In the genomic region with DNA sequence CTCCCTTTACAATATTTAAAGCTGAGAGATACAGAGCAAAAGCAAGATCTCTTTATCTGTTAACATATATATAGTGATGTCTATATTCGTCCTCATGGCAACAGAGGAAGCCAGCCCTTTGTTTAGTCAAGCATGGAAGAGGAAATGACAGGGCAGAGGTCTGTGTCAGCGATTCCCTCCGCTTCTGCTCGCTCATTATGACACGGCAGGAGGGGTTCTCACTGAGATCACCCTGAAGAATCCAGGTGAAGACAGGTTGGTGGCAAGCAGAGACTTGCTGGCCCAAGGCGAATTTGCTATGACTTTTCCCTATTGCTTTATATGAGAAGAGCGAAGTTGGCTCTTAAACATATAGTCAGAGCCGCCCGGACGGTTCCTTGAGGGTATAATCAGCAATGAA, we compare ENCODE assay signal across 12 mouse cellular contexts. TPM values are rescaled to one million over a fixed set of nuclear protein-coding genes. Genes with fewer than 3 reads are reported as not detected.
DNase-seq lines count a peak whose midpoint lies in the region; ATAC-seq lines count a peak whose summit lies in the region.
"Had no signal": no experiment of that assay in that cellular context is flagged by ENCODE, and none has a peak within 500 bp of the region (broad histone marks: within the 10 kb centered on the region; RNA-seq: fewer than 3 reads in every experiment).

No protein-coding gene starts in this region.

- WGBS in lung, embryonic 16.5 days = 43% methylated on average over 10 of the region's 10 CpGs
- WGBS in embryonic facial prominence, embryonic 10.5 days = 49% methylated on average over 10 of the region's 10 CpGs

- 0 out of 2 replicates have a peak, but pooled peaks cover 3% of the 10 kb centered on the region for H3K4me1 ChIP-seq in lung, embryonic 16.5 days (replicated peaks; ENCODE audit: control insufficient read depth, insufficient read depth, low read length)
- H3K4me1 ChIP-seq in embryonic facial prominence, embryonic 10.5 days = peaks cover 12% of the 10 kb centered on the region
- H3K4me1 ChIP-seq: lung, embryonic 15.5 days; neural tube, embryonic 12.5 days had no signal

- H3K9me3 ChIP-seq in lung, embryonic 16.5 days (ENCODE audit: control insufficient read depth, low read length) = no peaks in the 10 kb centered on the region
- H3K9me3 ChIP-seq in embryonic facial prominence, embryonic 10.5 days = no peaks in the 10 kb centered on the region
- H3K9me3 ChIP-seq: lung, embryonic 15.5 days; neural tube, embryonic 12.5 days had no signal

- ATAC-seq in lung, embryonic 16.5 days (ENCODE audit: low read depth) = 0 out of 2 replicates have a peak, but pooled peaks have one; percentile 26
- ATAC-seq in megakaryocyte, adult 5-6 weeks (ENCODE audit: poor library complexity, severe bottlenecking) = peak; percentile 76
- ATAC-seq: hindbrain, embryonic 16.5 days had no signal

- DNase-seq in embryo, embryonic 10 days (ENCODE audit: low spot score) = peak; percentile 34
- DNase-seq in embryo, embryonic 9.5 days (ENCODE audit: extremely low spot score) = no peak
- no peak for DNase-seq in lung, adult 18-20 months
- DNase-seq in embryonic facial prominence, embryonic 10.5 days (ENCODE audit: low spot score) = peak; percentile 31
- DNase-seq in urinary bladder, postnatal 4 days (ENCODE audit: low spot score in 2 of 2) = no peak
- DNase-seq in thymus, postnatal 10 days (ENCODE audit: low spot score in 2 of 2) = no peak
- DNase-seq: gastrocnemius, adult 2 months had no signal

- H3K4me3 ChIP-seq in lung, embryonic 16.5 days (ENCODE audit: low read length) = no peak overlapping the region
- H3K4me3 ChIP-seq in embryonic facial prominence, embryonic 10.5 days = no peak overlapping the region
- H3K4me3 ChIP-seq: gastrocnemius, adult 2 months; lung, embryonic 15.5 days; neural tube, embryonic 12.5 days had no signal

- peak overlapping the region; percentile 26; the same call in 1 of the 2 replicates for H3K4me2 ChIP-seq in lung, embryonic 16.5 days (ENCODE audit: low read depth, low read length)
- H3K4me2 ChIP-seq: lung, embryonic 15.5 days; neural tube, embryonic 12.5 days had no signal

- H3K9ac ChIP-seq in lung, embryonic 16.5 days (ENCODE audit: low read length) = no peak overlapping the region
- H3K9ac ChIP-seq: lung, embryonic 15.5 days; neural tube, embryonic 12.5 days had no signal

- no peaks in the 10 kb centered on the region for H3K36me3 ChIP-seq in lung, embryonic 16.5 days (ENCODE audit: control insufficient read depth, insufficient read depth, low read length)
- H3K36me3 ChIP-seq in embryonic facial prominence, embryonic 10.5 days (replicated peaks) = no peaks in the 10 kb centered on the region
- H3K36me3 ChIP-seq: lung, embryonic 15.5 days; neural tube, embryonic 12.5 days had no signal

- H3K27me3 ChIP-seq in lung, embryonic 16.5 days (ENCODE audit: control insufficient read depth, insufficient read depth, low read depth, low read length) = no peaks in the 10 kb centered on the region
- no peaks in the 10 kb centered on the region for H3K27me3 ChIP-seq in embryonic facial prominence, embryonic 10.5 days (replicated peaks; ENCODE audit: low read depth, poor library complexity, severe bottlenecking)
- H3K27me3 ChIP-seq: lung, embryonic 15.5 days; neural tube, embryonic 12.5 days had no signal

- no peak overlapping the region for H3K27ac ChIP-seq in lung, embryonic 16.5 days (ENCODE audit: low read length)
- peak overlapping the region; percentile 24; the same call in 1 of the 2 replicates for H3K27ac ChIP-seq in embryonic facial prominence, embryonic 10.5 days (replicated peaks)
- H3K27ac ChIP-seq: gastrocnemius, adult 2 months; lung, embryonic 15.5 days; neural tube, embryonic 12.5 days had no signal

RNA-seq across cellular contexts. Expression of gene Suco, which starts 19.6 kb away (rescaled TPM):
- polyA plus RNA-seq in lung, embryonic 16.5 days (2015; fragmentation: Nextera tagmentation; extraction: Ambion mirVana) = 17.4 and 17.9 TPM in 2 replicates
- polyA plus RNA-seq in embryonic facial prominence, embryonic 10.5 days (2016; fragmentation: Nextera tagmentation; extraction: Ambion mirVana) = 26.6 and 32.5 TPM in 2 replicates
- 23.0 and 26.4 TPM in 2 replicates for total RNA-seq in megakaryocyte, adult 5-6 weeks (2015)
- 52.0 and 61.3 TPM in 2 replicates for total RNA-seq in megakaryocyte, adult 5-6 weeks (2017)

Comparison
In these comparisons a context has a peak if more than half of its experiments do, and no peak if none do; other contexts are left out.
1. DNase-seq: peak in embryo, embryonic 10 days (single experiment) and embryonic facial prominence, embryonic 10.5 days (single experiment); none in embryo, embryonic 9.5 days (single experiment), lung, adult 18-20 months (0 of 2), urinary bladder, postnatal 4 days (0 of 2) and thymus, postnatal 10 days (0 of 2).